Comparison of ENCODE assay signal across 8 mouse cellular contexts in the genomic region with DNA sequence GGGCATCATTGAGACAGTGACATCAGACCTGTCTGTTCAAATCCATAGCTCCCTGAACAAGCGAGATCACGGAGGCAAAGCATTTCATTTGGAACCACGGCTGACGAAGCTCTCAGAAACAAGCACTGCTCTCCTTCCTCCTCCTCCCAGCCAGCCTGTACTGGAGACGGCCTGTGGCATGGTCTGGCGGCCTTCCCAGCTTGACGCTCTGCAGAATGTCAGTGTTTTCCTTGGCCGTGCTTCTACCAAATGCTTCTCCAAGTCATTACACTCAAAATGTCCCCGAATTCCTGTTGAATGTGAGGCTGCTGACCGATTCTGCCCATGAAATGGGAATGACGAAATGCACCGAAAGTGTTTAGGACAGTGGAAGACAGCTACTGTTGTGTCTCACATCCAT. TPM values are rescaled to one million over a fixed set of nuclear protein-coding genes. Genes with fewer than 3 reads are reported as not detected.
DNase-seq lines count a peak whose midpoint lies in the region; ATAC-seq and TF ChIP-seq lines count a peak whose summit lies in the region.

No protein-coding gene starts in this region.

- H3K27me3 ChIP-seq in midbrain, embryonic 14.5 days (ENCODE audit: control insufficient read depth, insufficient read depth, low read length): no peaks in the 10 kb centered on the region
- no peaks in the 10 kb centered on the region for H3K27me3 ChIP-seq in midbrain, embryonic 10.5 days (ENCODE audit: low read depth, poor library complexity, severe bottlenecking)
- no peaks in the 10 kb centered on the region for H3K27me3 ChIP-seq in heart, embryonic 15.5 days

- no peak overlapping the region for H3K4me3 ChIP-seq in midbrain, embryonic 14.5 days (replicated peaks; ENCODE audit: low read depth, low read length)
- H3K4me3 ChIP-seq in midbrain, embryonic 10.5 days: no peak overlapping the region
- no peak overlapping the region for H3K4me3 ChIP-seq in heart, embryonic 15.5 days

- no peak for TF ChIP-seq CTCF in brain, embryonic 14.5 days (IDR thresholded peaks at IDR 0.05; ENCODE audit: borderline replicate concordance, extremely low read depth, insufficient read depth, insufficient read length)

- no peak for TF ChIP-seq POLR2A in brain, embryonic 14.5 days (IDR thresholded peaks at IDR 0.05; ENCODE audit: borderline replicate concordance, extremely low read depth, insufficient read depth, insufficient read length, poor library complexity, severe bottlenecking)

- no peaks in the 10 kb centered on the region for H3K36me3 ChIP-seq in midbrain, embryonic 14.5 days (ENCODE audit: control insufficient read depth, insufficient read depth, low read length)
- H3K36me3 ChIP-seq in midbrain, embryonic 10.5 days: no peaks in the 10 kb centered on the region
- H3K36me3 ChIP-seq in heart, embryonic 15.5 days: no peaks in the 10 kb centered on the region

- H3K9me3 ChIP-seq in midbrain, embryonic 14.5 days (ENCODE audit: control insufficient read depth, low read length): no peaks in the 10 kb centered on the region
- no peaks in the 10 kb centered on the region for H3K9me3 ChIP-seq in midbrain, embryonic 10.5 days (replicated peaks)
- H3K9me3 ChIP-seq in heart, embryonic 15.5 days (replicated peaks): no peaks in the 10 kb centered on the region

- DNase-seq in midbrain, embryonic 14.5 days: peak; percentile 33
- no peak for DNase-seq in midbrain, embryonic 10.5 days (ENCODE audit: low spot score)
- peak; percentile 74 for DNase-seq in brain, embryonic 14.5 days (ENCODE audit: low read depth)
- peak; percentile 37 to 57 for DNase-seq in layer of hippocampus, postnatal 10 days (ENCODE audit: low spot score in 2 of 2)
- DNase-seq in spleen, postnatal 4 days (ENCODE audit: low spot score in 2 of 2): no peak
- DNase-seq in gastrocnemius, postnatal 14 days: no peak

- H3K27ac ChIP-seq in midbrain, embryonic 14.5 days (replicated peaks; ENCODE audit: low read depth, low read length): no peak overlapping the region
- H3K27ac ChIP-seq in midbrain, embryonic 10.5 days (replicated peaks): no peak overlapping the region
- peak overlapping the region; percentile 37; the same call in 1 of the 2 replicates for H3K27ac ChIP-seq in heart, embryonic 15.5 days

- no peak overlapping the region for H3K9ac ChIP-seq in midbrain, embryonic 14.5 days (replicated peaks; ENCODE audit: low read length)
- no peak overlapping the region for H3K9ac ChIP-seq in heart, embryonic 15.5 days

- 78% methylated on average over 12 of the region's 12 CpGs for WGBS in midbrain, embryonic 14.5 days
- 86% methylated on average over 12 of the region's 12 CpGs for WGBS in midbrain, embryonic 10.5 days
- WGBS in heart, embryonic 15.5 days: 45% methylated on average over 12 of the region's 12 CpGs

- H3K4me2 ChIP-seq in midbrain, embryonic 14.5 days (ENCODE audit: low read length): no peak overlapping the region
- no peak overlapping the region for H3K4me2 ChIP-seq in heart, embryonic 15.5 days

- intact Hi-C loops in gastrocnemius, postnatal 14 days (cut with DNase I; ENCODE audit: low total_unique reads): no loop called here

- ATAC-seq in midbrain, embryonic 14.5 days (ENCODE audit: low FRiP score, low TSS enrichment): no peak
- ATAC-seq in heart, embryonic 15.5 days (replicated peaks; ENCODE audit: insufficient number of reproducible peaks, insufficient read depth, low FRiP score, low read depth): peak; percentile 53; the same call in 1 of the 2 replicates
- no peak for ATAC-seq in monocyte, adult 5-6 weeks (replicated peaks; ENCODE audit: insufficient number of reproducible peaks, low FRiP score, low TSS enrichment, poor library complexity, severe bottlenecking)

- H3K4me1 ChIP-seq in midbrain, embryonic 14.5 days (ENCODE audit: control insufficient read depth, insufficient read depth, low read length): no peaks in the 10 kb centered on the region
- H3K4me1 ChIP-seq in midbrain, embryonic 10.5 days: peaks cover 9% of the 10 kb centered on the region
- H3K4me1 ChIP-seq in heart, embryonic 15.5 days (replicated peaks): peaks cover 12% of the 10 kb centered on the region; the same call in 1 of the 2 replicates

RNA-seq across cellular contexts. Expression of a gene that starts 6.7 kb away (rescaled TPM):
- polyA plus RNA-seq in midbrain, embryonic 14.5 days (2014; fragmentation: Nextera tagmentation; extraction: Ambion mirVana): not detected in 2 replicates
- polyA plus RNA-seq in midbrain, embryonic 10.5 days (2016; fragmentation: Nextera tagmentation; extraction: Ambion mirVana): not detected in 2 replicates
- polyA plus RNA-seq in brain, embryonic 14.5 days (2012; rRNA removed): not detected in 2 replicates
- not detected in 2 replicates for polyA plus RNA-seq in heart, embryonic 15.5 days (2015; fragmentation: Nextera tagmentation; extraction: Ambion mirVana)
- total RNA-seq in layer of hippocampus, postnatal 10 days (2021): not detected
- total RNA-seq in gastrocnemius, postnatal 14 days (2021): not detected
- not detected in 3 replicates for total RNA-seq in monocyte, adult 5-6 weeks (2017)

RNA-seq across cellular contexts. Expression of a gene that starts 42.4 kb away (rescaled TPM):
- not detected in 2 replicates for polyA plus RNA-seq in midbrain, embryonic 14.5 days (2014; fragmentation: Nextera tagmentation; extraction: Ambion mirVana)
- not detected in 2 replicates for polyA plus RNA-seq in midbrain, embryonic 10.5 days (2016; fragmentation: Nextera tagmentation; extraction: Ambion mirVana)
- polyA plus RNA-seq in brain, embryonic 14.5 days (2012; rRNA removed): not detected in 2 replicates
- not detected in 2 replicates for polyA plus RNA-seq in heart, embryonic 15.5 days (2015; fragmentation: Nextera tagmentation; extraction: Ambion mirVana)
- total RNA-seq in layer of hippocampus, postnatal 10 days (2021): not detected
- total RNA-seq in gastrocnemius, postnatal 14 days (2021): not detected
- total RNA-seq in monocyte, adult 5-6 weeks (2017): 4.4 TPM in 1 of 3 replicates, not detected in the others

Comparison
In these comparisons a context has a peak if more than half of its experiments do, and no peak if none do; other contexts are left out.
1. DNase-seq: peak in midbrain, embryonic 14.5 days (single experiment), brain, embryonic 14.5 days (single experiment) and layer of hippocampus, postnatal 10 days (2 of 2); none in midbrain, embryonic 10.5 days (single experiment), spleen, postnatal 4 days (0 of 2) and gastrocnemius, postnatal 14 days (single experiment).